Mouse (Mus musculus) intestine, embryonic 16.5 days (tissue): ENCODE data around the gene Wdr44. TPM values are rescaled to one million over a fixed set of nuclear protein-coding genes. Genes with fewer than 3 reads are reported as not detected.

ENCODE experiments used
- ATAC-seq: fragments of 200-750 bp; cut with Nextera tagmentation; 2 replicates; pipeline ENCODE4 v1.8.0; 2017; ENCODE audit warnings: moderate TSS enrichment, moderate library complexity
- H3K27ac ChIP-seq: fragments of 300-500 bp; sonication (generic); 2 replicates; pipeline ENCODE4 v1.5.1; 2014; ENCODE audit warnings: mild to moderate bottlenecking, low read length
- H3K27me3 ChIP-seq: fragments of 300-500 bp; sonication (generic); replicated peaks from 2 replicates; pipeline ENCODE4 v1.6.1; 2014; ENCODE audit warnings: low read length, control low read depth, mixed read lengths; ENCODE audit not compliant: control insufficient read depth, insufficient read depth
- H3K36me3 ChIP-seq: fragments of 300-500 bp; sonication (generic); 2 replicates; pipeline ENCODE4 v1.6.1; 2014; ENCODE audit warnings: low read length, control low read depth; ENCODE audit not compliant: control insufficient read depth, insufficient read depth
- H3K4me1 ChIP-seq: fragments of 300-500 bp; sonication (generic); 2 replicates; pipeline ENCODE4 v1.6.1; 2014; ENCODE audit warnings: low read length, control low read depth, mixed read lengths; ENCODE audit not compliant: control insufficient read depth, insufficient read depth
- H3K4me2 ChIP-seq: fragments of 300-500 bp; sonication (generic); 2 replicates; pipeline ENCODE4 v1.6.1; 2014; ENCODE audit warnings: low read depth, low read length, control low read depth
- H3K4me3 ChIP-seq: fragments of 300-500 bp; sonication (generic); 2 replicates; pipeline ENCODE4 v1.5.1; 2014; ENCODE audit warnings: mild to moderate bottlenecking, low read length
- H3K9ac ChIP-seq: fragments of 300-500 bp; sonication (generic); 2 replicates; pipeline ENCODE4 v1.6.1; 2014; ENCODE audit warnings: low read depth, low read length
- H3K9me3 ChIP-seq: fragments of 300-500 bp; sonication (generic); 2 replicates; pipeline ENCODE4 v1.6.1; 2016; ENCODE audit warnings: low read length, control low read depth; ENCODE audit not compliant: control insufficient read depth
- WGBS: fragments of 180-500 bp; shearing (Covaris S2); extraction: QIAGEN DNeasy Blood & Tissue Kit; methylation state at CpG from one replicate; pipeline ENCODE4 v1.1.7; 2014; 5-methylcytosine and 5-hydroxymethylcytosine counted together
- polyA plus RNA-seq: library from polyadenylated mRNA; unstranded; fragments of >200 nt; fragmentation: Nextera tagmentation; extraction: Ambion mirVana; gene quantifications from 2 replicates; pipeline ENCODE4 v1.2.1, GENCODE M21; 2015

Wdr44 gene
- polyA plus RNA-seq = 8.6 and 9.8 TPM in 2 replicates

- peak; percentile 98 for ATAC-seq
These were observed at the start of gene Wdr44 for GRCm38 (mm10) chrX:23692722-23693442. Gene Wdr44 (plus strand): TSS chrX:23693051.

GRCm38 (mm10) chrX:23648371-23648770 is 44.5 kb upstream of the Wdr44 start:
- peak; percentile 88 for ATAC-seq
- WGBS = 71% methylated on average over 1 of the region's 1 CpGs

More at GRCm38 (mm10) chrX:23692722-23693442, at the start of gene Wdr44:
- H3K4me3 ChIP-seq = peak within 1 kb of the TSS; percentile 67
- H3K9ac ChIP-seq = peak within 1 kb of the TSS; percentile 77
- peak within 1 kb of the TSS; percentile 47 for H3K4me2 ChIP-seq
- no peaks in the 10 kb centered on the region for H3K27me3 ChIP-seq
- peak within 1 kb of the TSS; percentile 86 for H3K27ac ChIP-seq
- no peaks in the 10 kb centered on the region for H3K36me3 ChIP-seq
- WGBS = 7% methylated on average over 51 of the region's 51 CpGs
- no peaks in the 10 kb centered on the region for H3K4me1 ChIP-seq
- no peaks in the 10 kb centered on the region for H3K9me3 ChIP-seq

GRCm38 (mm10) chrX:23662216-23662615 is 30.6 kb upstream of the Wdr44 start:
- no peaks in the 10 kb centered on the region for H3K4me1 ChIP-seq
- H3K4me2 ChIP-seq = no peak overlapping the region
- H3K36me3 ChIP-seq = no peaks in the 10 kb centered on the region
- H3K4me3 ChIP-seq = no peak overlapping the region
- no peaks in the 10 kb centered on the region for H3K9me3 ChIP-seq
- no peaks in the 10 kb centered on the region for H3K27me3 ChIP-seq
- H3K27ac ChIP-seq = no peak overlapping the region
- no peak overlapping the region for H3K9ac ChIP-seq
- WGBS = 95% methylated on average over 1 of the region's 1 CpGs
- no peak for ATAC-seq

More at GRCm38 (mm10) chrX:23648371-23648770, 44.5 kb upstream of the Wdr44 start:
- Histone ChIP-seq H3K27ac (no peak overlapping the region), H3K36me3 (no peaks in the 10 kb centered on the region), H3K9me3 (no peaks in the 10 kb centered on the region), H3K27me3 (no peaks in the 10 kb centered on the region), H3K9ac (no peak overlapping the region), H3K4me3 (no peak overlapping the region), H3K4me1 (no peaks in the 10 kb centered on the region), H3K4me2 (no peak overlapping the region)

- H3K9ac ChIP-seq = no peak overlapping the region
- H3K9me3 ChIP-seq = no peaks in the 10 kb centered on the region
- no peaks in the 10 kb centered on the region for H3K27me3 ChIP-seq
- WGBS = 61% methylated on average over 2 of the region's 2 CpGs
- no peak overlapping the region for H3K4me3 ChIP-seq
- no peaks in the 10 kb centered on the region for H3K36me3 ChIP-seq
- no peak overlapping the region for H3K27ac ChIP-seq
- H3K4me2 ChIP-seq = no peak overlapping the region
- H3K4me1 ChIP-seq = no peaks in the 10 kb centered on the region
- ATAC-seq = no peak
These were observed 19.7 kb upstream of the Wdr44 start for GRCm38 (mm10) chrX:23673193-23673592.

GRCm38 (mm10) chrX:23675450-23675849 is 17.4 kb upstream of the Wdr44 start:
- Histone ChIP-seq H3K27me3 (no peaks in the 10 kb centered on the region), H3K4me1 (no peaks in the 10 kb centered on the region), H3K4me3 (no peak overlapping the region), H3K27ac (no peak overlapping the region), H3K9ac (no peak overlapping the region), H3K36me3 (no peaks in the 10 kb centered on the region), H3K9me3 (no peaks in the 10 kb centered on the region), H3K4me2 (no peak overlapping the region)
- ATAC-seq = no peak
- WGBS = 76% methylated on average over 1 of the region's 1 CpGs

- Histone ChIP-seq H3K4me2 (no peak overlapping the region), H3K36me3 (no peaks in the 10 kb centered on the region), H3K27ac (no peak overlapping the region), H3K27me3 (no peaks in the 10 kb centered on the region), H3K9ac (no peak overlapping the region), H3K9me3 (no peaks in the 10 kb centered on the region), H3K4me1 (no peaks in the 10 kb centered on the region), H3K4me3 (no peak overlapping the region)
- no peak for ATAC-seq
- 75% methylated on average over 2 of the region's 2 CpGs for WGBS
These were observed 16.3 kb upstream of the Wdr44 start for GRCm38 (mm10) chrX:23676583-23676982.

GRCm38 (mm10) chrX:23677511-23677910 is 15.3 kb upstream of the Wdr44 start:
- no peak overlapping the region for H3K4me2 ChIP-seq
- ATAC-seq = peak; percentile 44
- no peak overlapping the region for H3K4me3 ChIP-seq
- H3K27me3 ChIP-seq = no peaks in the 10 kb centered on the region
- H3K9ac ChIP-seq = no peak overlapping the region
- H3K9me3 ChIP-seq = no peaks in the 10 kb centered on the region
- H3K36me3 ChIP-seq = no peaks in the 10 kb centered on the region
- 59% methylated on average over 2 of the region's 2 CpGs for WGBS
- no peak overlapping the region for H3K27ac ChIP-seq
- no peaks in the 10 kb centered on the region for H3K4me1 ChIP-seq

DNA sequence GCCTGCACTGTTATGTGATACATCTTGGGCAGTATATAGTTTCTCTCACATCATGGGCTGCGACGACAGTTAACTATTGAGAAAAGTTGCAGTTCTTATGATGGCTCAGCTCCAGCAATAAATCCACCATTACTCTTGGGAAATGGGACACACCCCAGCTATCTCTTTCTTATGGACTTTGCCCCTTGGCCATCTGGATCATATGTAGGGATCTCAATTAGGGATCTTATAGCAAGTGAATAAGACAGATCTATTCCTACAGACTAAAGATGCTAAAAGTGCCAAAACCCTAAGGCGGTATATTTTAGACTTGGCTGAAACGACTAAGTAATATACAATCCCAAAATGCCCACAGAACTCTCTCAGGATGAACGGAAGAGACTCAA is 522 bp upstream of the Wdr44 start:
- H3K9ac ChIP-seq = no peak overlapping the region
- peak; percentile 72 for ATAC-seq
- H3K36me3 ChIP-seq = no peaks in the 10 kb centered on the region
- H3K9me3 ChIP-seq = no peaks in the 10 kb centered on the region
- H3K4me3 ChIP-seq = peak overlapping the region; percentile 67
- no peaks in the 10 kb centered on the region for H3K4me1 ChIP-seq
- peak overlapping the region; percentile 34 for H3K4me2 ChIP-seq
- no peaks in the 10 kb centered on the region for H3K27me3 ChIP-seq
- 8% methylated on average over 5 of the region's 5 CpGs for WGBS
- H3K27ac ChIP-seq = peak overlapping the region; percentile 58; the same call in 1 of the 2 replicates

DNA sequence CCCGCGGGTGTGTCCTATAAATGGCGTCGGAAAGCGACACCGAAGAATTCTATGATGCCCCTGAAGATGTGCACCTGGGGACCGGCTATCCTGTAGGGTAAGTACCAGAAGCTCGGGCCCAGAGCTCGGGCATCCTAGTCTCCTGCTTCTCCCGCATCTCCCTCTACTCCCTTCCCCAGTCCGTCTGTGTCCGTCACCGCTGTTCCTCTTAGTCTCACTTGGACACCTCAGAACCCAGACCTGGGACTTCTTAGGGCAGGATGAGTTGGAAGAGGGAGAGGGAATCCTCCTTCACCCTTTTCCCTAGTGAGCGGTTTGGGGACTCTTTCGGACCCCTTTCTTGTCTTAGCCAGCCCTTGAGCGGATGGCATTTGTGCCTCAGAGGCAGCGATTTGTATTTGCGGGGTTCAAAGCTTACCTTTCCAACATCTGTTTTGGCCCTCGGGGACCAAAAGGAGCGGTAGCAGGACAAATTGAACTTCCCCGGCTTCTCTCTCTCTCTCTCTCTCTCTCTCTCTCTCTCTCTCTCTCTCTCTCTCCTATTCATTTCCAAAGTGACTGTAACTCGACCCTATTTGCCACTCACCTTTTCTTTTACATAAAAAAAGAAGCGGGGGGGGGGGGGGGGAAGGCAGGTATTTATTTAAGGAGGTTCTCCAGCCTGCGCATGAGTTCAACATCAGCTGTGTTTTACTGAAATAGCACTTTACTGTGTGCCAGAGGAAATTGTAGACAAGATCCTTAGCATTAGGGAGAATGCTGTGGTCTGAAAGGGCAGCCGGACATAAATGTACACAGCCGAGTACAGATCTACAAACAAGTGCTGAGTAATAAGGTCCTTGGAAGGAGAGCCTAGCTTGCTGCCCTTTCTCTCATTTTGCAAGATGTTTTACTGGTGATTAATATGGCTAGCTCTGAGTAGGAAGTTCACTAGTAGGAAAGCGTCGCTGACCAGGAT is 871 bp downstream of the Wdr44 start:
- Histone ChIP-seq H3K27ac (peak overlapping the region; percentile 86), H3K4me1 (no peaks in the 10 kb centered on the region), H3K4me3 (peak overlapping the region; percentile 67), H3K9me3 (no peaks in the 10 kb centered on the region), H3K27me3 (no peaks in the 10 kb centered on the region), H3K36me3 (no peaks in the 10 kb centered on the region), H3K9ac (peak overlapping the region; percentile 77), H3K4me2 (peak overlapping the region; percentile 47)
- ATAC-seq = peak; percentile 12
- WGBS = 12% methylated on average over 27 of the region's 28 CpGs
